Mouse (Mus musculus) spleen, postnatal 4 days (tissue): Measurements from ENCODE around the gene Psen1.
A peak's percentile ranks its signal among the peaks of the same experiment; 100 is the strongest.

ENCODE experiments used
- DNase-seq, 2 experiments: peaks; one replicate each; pipeline ENCODE4 v3.0.0; 2022; ENCODE audit warnings: low spot score in 2 of 2

The Psen1 gene

DNA sequence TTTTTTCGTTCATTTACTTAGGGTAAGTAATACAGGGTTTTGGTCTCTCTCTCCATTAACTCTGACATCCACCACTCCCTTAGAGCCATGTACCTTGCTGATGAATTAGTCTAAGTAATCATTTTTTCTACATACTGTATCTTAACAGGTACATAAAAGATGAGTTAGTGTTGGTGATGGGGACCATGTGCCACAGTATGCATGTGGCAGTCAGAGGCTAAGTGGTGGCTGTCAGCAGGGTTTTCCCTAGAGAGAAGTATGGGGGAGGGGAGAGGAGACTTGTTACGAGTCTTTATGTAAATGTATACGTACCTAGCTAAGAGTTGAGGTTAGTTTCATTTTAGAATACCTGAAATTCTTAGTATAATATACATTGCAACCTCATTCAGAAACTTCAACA, 35.1 kb downstream of the Psen1 start:
- DNase-seq = no peak

GRCm38 (mm10) chr12:83726510-83727308, 38.8 kb downstream of the Psen1 start:
- DNase-seq = no peak

DNA sequence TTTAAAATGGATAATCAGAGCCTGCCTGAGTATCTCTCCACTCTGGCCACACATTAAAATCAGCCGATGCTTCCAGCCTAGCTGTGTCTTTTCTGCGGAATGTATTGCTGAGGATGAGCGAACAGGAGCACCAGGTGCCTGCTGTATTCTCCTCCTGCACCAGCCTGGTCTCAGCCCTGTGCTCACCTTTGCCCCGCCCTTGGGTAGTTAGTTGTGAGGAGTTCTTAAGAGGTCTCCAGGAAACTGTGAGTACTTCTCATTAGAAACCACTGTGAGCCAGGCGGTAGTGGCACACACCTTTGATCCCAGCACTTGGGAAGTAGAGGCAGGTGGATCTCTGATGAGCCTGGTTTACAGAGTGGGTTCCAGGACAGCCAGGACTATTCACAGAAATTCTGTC, 44.3 kb downstream of the Psen1 start:
- DNase-seq = no peak

DNA sequence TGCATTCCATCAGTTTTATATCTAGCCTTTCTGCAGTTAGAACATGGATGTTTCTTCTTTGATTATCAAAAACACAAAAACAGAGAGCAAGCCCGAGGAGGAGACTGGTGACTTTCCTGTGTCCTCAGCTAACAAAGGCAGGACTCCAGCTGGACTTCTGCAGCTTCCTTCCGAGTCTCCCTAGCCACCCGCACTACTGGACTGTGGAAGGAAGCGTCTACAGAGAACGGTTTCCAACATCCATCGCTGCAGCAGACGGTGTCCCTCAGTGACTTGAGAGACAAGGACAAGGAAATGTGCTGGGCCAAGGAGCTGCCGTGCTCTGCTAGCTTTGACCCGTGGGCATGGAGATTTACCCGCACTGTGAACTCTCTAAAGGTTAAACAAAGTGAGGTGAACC, 46.1 kb downstream of the Psen1 start:
- no peak for DNase-seq

- no peak for DNase-seq
Observed at GRCm38 (mm10) chr12:83736236-83736635, 48.3 kb downstream of the Psen1 start.

DNA sequence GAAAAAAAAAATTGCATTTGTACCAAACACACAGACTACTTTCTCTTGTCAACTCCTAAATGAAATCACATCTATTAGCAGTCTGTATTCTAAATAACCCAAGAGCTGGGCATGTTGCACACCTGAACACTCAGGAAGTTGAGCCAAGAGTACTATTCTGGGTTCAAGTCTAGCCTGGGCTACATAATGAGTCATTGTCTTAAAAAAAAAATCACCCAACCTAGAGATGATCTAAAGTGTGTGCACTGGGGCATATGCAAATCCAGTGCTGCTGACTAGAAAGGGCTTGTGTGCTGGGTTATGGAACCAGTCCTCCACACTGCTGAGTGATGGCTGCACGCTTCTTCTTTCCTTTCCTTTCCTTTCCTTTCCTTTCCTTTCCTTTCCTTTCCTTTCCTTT, 50.7 kb downstream of the Psen1 start:
- no peak for DNase-seq

DNA sequence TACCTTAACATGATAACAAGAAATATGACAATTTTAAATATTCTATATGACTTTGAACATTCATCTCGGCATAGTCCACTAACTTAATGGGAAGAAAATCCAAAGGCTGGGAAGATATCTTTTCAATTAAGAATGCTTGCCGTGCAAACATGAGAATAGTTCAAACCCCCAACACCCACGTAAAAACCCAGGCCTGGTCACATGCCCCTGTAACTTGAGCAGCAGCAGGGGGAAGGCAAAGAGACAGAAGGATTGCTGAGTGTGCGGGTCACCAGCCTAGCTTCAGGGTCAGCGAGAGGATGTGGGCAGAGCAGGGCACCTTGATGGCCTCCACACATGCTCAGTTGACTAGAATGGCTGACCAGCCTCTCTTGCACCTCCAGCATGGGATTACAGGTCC, 53.8 kb downstream of the Psen1 start:
- DNase-seq = no peak

DNA sequence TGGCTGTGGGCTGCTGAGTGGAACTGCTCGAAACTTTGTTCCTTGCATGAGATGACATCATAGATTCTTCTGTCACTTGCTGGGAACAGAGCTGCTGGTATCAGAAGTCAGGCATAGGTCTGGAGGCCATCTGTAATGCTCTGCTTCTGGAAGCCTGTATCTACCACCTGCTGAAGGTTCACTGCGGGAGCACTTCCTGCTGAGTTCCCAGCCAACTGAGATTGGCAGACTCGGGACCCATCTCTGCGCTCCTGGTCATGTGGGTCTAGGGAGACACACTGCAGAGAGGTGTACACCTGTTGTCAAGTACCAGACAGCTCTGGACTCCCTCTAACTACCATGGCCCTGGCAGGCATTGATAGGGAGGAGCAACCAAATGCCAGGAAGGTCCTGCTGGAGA, 54.9 kb downstream of the Psen1 start:
- DNase-seq = no peak

- DNase-seq = no peak
Observed at GRCm38 (mm10) chr12:83743712-83744111, 55.8 kb downstream of the Psen1 start.

DNA sequence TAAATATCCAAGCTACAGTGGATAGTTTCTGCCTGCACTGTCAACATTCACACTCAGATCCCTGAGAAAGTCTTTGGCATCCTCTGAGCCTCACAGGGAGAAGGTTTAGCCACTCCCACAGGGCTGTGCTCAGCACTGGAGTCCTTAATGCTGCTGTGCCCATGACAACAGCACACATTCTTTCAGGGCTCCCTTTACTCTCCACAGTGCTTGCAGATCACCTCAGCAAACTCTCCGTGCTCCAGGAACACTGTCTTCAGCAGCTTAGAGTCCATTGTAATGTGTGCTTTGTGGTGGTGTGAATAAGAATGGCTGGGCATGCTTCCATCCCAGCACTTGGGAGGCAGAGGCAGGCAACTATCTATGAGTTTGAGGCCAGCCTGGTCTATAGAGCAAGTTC, 61.2 kb downstream of the Psen1 start:
- no peak for DNase-seq

DNA sequence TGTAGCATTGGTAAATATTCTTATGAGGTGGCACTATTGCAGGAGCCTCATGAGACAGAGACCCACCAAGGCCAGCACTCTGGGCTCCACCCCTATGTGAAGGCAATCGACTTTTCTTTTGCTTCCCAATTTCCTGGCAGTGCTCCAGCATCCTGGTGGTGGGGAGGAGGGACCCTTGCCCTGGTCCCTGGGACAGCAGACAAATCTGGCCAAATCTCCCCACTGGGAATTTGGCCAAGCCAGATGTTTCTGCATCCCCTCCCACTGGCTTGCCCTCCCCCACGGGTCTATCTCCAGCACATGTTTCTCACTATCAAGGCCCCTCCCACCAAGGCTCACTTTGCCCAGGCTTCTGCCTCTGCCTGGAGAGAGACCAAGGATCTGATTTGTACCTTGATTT, 64.5 kb downstream of the Psen1 start:
- no peak for DNase-seq

GRCm38 (mm10) chr12:83758735-83759134, 70.8 kb downstream of the Psen1 start:
- no peak for DNase-seq

GRCm38 (mm10) chr12:83760201-83760600, 72.2 kb downstream of the Psen1 start:
- DNase-seq = no peak

DNA sequence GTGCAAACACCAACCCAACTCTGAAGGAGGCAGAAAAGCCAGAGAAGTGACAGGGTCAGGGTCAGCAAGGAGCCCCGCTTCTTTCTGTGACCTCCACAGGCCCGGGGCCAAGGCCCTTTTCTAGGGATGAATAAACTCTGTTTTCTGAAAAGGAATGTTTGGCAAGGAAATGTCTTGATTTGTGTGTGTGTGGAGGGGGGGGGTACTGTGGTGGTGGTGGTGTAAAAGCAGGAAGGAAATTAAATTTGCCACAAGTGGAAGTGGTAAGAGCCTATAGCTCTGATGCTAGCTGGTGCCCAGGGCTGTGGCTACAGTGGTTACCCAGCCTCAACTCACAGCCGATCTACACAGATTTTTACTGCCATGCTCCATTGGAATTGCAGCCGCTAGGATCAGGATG, 74.8 kb downstream of the Psen1 start:
- no peak for DNase-seq

GRCm38 (mm10) chr12:83763311-83764043, 75.5 kb downstream of the Psen1 start, which contains the start of gene Papln:
Gene Papln (plus strand): TSS chr12:83763634.
- no peak for DNase-seq

- no peak for DNase-seq
Observed at GRCm38 (mm10) chr12:83764044-83764365, 76.1 kb downstream of the Psen1 start.

DNA sequence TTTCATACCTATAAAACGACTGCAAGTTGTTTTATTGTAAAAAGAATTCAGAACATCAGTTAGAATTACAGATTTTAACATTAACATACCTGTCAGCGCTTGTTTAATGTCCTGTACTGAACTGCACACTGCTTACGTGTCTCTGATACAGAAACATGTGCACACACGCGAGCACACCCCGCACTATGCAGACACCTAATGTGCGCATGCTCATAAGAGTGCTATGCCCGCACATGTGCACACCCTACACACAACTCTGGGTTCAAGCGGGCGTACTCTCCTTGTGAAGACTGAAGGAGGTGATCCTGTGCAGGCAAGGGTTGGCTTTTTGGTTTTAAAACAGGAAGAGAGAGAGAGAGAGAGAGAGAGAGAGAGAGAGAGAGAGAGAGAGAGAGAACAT, 76.6 kb downstream of the Psen1 start:
- no peak for DNase-seq

DNA sequence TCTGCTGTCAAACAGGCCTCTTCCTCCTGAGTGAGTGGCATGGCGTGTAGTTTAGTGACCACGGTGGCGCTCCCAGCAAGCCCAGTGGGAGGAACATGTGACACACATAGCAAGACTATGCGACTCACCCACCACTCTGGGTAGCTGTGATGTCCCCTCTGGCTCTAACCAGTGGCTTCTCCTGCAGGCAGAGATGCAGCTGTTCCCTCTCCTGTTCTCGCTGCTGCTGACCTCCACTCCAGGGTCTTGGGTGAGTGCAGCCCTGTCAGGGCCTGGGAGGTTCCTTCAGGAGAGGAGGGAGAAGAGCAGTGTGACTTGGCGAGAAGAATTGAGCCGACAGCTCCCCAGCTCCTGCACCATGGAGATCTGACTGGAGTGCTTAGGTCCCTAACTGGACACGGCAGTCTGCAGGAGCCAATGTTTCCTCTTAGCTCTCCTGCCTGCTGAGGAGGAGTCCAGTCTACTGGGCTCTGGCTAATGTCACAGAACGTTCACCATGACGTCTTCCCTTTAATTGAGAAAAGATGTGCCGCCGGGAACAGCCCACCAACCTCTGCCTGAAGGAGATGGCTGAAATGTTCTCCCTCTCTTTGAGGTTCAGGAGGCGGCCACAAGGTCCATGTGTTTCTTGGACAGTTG, 78.1 kb downstream of the Psen1 start:
- no peak for DNase-seq

GRCm38 (mm10) chr12:83767833-83768232, 79.9 kb downstream of the Psen1 start:
- DNase-seq = no peak

DNA sequence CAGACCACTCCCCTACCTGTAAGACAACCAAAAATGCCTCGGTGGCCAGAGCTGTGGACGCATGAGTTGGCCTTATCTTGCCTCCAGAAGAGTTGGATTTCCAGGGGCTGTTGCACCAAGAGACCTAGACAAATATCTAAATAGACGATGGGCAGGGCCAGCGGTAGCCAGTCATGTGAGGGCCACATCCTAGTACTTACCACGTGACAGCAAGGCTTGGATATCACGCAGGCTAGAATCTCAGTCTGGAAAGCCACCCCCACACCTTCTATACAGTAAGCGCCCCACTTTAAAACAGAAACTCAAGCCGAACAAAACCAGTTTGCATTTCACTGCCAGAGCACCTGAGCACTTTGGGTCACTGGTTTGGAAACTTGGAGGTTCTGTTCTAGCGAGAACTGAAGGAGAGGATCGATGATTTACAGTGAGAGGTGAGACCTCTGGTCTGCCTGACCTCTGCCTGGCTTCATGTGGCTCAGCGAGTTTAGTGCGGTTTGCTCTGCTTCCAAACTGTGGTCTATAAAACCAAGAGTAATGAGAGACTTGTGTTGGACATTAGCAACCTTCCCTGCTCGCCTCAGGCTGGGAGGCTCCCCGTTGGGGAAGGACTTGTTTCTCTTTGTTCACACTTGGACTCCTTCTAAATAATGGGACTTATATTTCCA, 80.4 kb downstream of the Psen1 start:
- DNase-seq = no peak

DNA sequence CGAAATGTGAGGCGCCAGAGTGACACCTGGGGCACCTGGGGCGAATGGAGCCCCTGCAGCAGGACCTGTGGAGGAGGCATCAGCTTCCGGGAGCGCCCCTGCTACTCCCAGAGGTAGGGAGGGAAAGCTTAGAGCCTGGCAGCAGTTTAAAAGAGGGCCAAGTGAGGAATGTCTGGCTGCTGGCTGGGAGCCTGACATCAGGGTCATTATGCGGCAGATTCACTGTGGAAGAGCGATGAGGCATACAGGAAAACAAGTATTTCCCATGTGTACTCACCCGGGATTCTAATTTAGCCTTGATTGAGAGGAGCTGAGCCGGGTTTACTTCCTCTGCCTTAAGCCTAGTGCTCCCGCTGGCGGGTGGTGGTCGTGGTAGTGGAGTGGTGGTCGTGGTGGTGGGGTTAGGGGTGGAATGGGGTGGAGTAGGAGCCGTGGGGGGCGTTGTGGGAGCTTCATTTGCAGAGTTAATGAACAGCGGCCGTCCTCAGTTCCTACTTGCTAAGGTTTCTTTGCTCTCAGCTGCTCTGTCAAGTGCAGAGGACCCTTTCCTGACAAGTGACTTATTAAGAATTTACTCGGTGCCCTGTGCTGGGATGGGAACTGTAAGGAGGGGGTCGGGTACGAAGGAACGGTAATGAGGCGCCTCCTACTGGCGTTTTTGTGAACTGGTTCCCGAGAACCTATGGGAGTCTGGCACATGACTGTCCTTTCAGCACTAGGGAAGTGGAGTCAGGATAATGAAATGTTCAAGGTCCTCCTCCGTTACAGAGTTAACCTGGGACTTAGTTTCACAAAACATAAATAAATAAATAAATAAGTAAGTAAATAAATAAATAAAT, 82.7 kb downstream of the Psen1 start:
- peak in 1 of 2 experiments; percentile 34 for DNase-seq
